Mouse (Mus musculus) stomach, postnatal 0 days (tissue): ENCODE data around the gene Clec5a. TPM values are rescaled to one million over a fixed set of nuclear protein-coding genes. Genes with fewer than 3 reads are reported as not detected.
"Not testable (repeated sequence)": the region's sequence is repeated elsewhere in the genome, so short reads cannot be mapped to it uniquely, and the experiment has no call there.

Source experiments
- ATAC-seq: fragments of 200-750 bp; cut with Nextera tagmentation; 2 replicates; pipeline ENCODE4 v1.8.0; 2017; ENCODE audit not compliant: low FRiP score, low TSS enrichment
- DNase-seq: peaks from one replicate; pipeline ENCODE4 v3.0.0-alpha.2; 2016; ENCODE audit warnings: low spot score
- H3K27ac ChIP-seq: fragments of 300-500 bp; sonication (generic); replicated peaks from 2 replicates; pipeline ENCODE4 v1.5.1; 2014; ENCODE audit warnings: mild to moderate bottlenecking, control low read depth
- H3K27me3 ChIP-seq: fragments of 300-500 bp; sonication (generic); 2 replicates; pipeline ENCODE4 v1.6.1; 2014; ENCODE audit warnings: low read length; ENCODE audit not compliant: control insufficient read depth, insufficient read depth
- H3K36me3 ChIP-seq: fragments of 300-500 bp; sonication (generic); 2 replicates; pipeline ENCODE4 v1.6.1; 2014; ENCODE audit warnings: low read length, mixed read lengths; ENCODE audit not compliant: control insufficient read depth, insufficient read depth
- H3K4me1 ChIP-seq: fragments of 300-500 bp; sonication (generic); replicated peaks from 2 replicates; pipeline ENCODE4 v1.6.1; 2014; ENCODE audit warnings: antibody characterized with exemption; ENCODE audit not compliant: control insufficient read depth, insufficient read depth
- H3K4me2 ChIP-seq: fragments of 300-500 bp; sonication (generic); replicated peaks from 2 replicates; pipeline ENCODE4 v1.6.1; 2014; ENCODE audit warnings: low read depth, mild to moderate bottlenecking, control low read depth, moderate library complexity
- H3K4me3 ChIP-seq: fragments of 300-500 bp; sonication (generic); 2 replicates; pipeline ENCODE4 v1.5.1; 2014; ENCODE audit warnings: low read depth, low read length, control low read depth
- H3K9ac ChIP-seq: fragments of 300-500 bp; sonication (generic); 2 replicates; pipeline ENCODE4 v1.6.1; 2014; ENCODE audit warnings: mild to moderate bottlenecking, low read length, control low read depth, mixed read lengths
- H3K9me3 ChIP-seq: fragments of 300-500 bp; sonication (generic); 2 replicates; pipeline ENCODE4 v1.6.1; 2016; ENCODE audit warnings: low read length; ENCODE audit not compliant: control insufficient read depth
- CTCF ChIP-seq: IDR thresholded peaks from 2 replicates; pipeline ENCODE4 v1.5.1; 2016; ENCODE audit warnings: antibody characterized with exemption, low read depth, mild to moderate bottlenecking, moderate library complexity
- EP300 ChIP-seq: optimal IDR thresholded peaks from 2 replicates; pipeline ENCODE3; 2016; ENCODE audit warnings: antibody characterized with exemption
- WGBS: fragments of 180-500 bp; shearing (Covaris S2); extraction: QIAGEN DNeasy Blood & Tissue Kit; methylation state at CpG from one replicate; pipeline ENCODE4 v1.1.7; 2014; 5-methylcytosine and 5-hydroxymethylcytosine counted together
- polyA plus RNA-seq: library from polyadenylated mRNA; unstranded; fragments of >200 nt; fragmentation: Nextera tagmentation; extraction: Ambion mirVana; gene quantifications from 2 replicates; pipeline ENCODE4 v1.2.1, GENCODE M21; 2015

Clec5a gene
- polyA plus RNA-seq, 1 experiment from 2014 or later = 1.2 TPM

GRCm38 (mm10) chr6:40610244-40610643 lies 24.6 kb upstream of the Clec5a start:
- 66% methylated on average over 8 of the region's 8 CpGs for WGBS
- H3K9ac ChIP-seq = no peak overlapping the region
- no peak for DNase-seq
- H3K9me3 ChIP-seq = no peaks in the 10 kb centered on the region
- H3K4me3 ChIP-seq = no peak overlapping the region
- TF ChIP-seq EP300 (no peak), CTCF (no peak)
- no peaks in the 10 kb centered on the region for H3K27me3 ChIP-seq
- H3K4me2 ChIP-seq = no peak overlapping the region
- H3K4me1 ChIP-seq = no peaks in the 10 kb centered on the region
- H3K27ac ChIP-seq = no peak overlapping the region
- no peak for ATAC-seq
- H3K36me3 ChIP-seq = no peaks in the 10 kb centered on the region

DNA sequence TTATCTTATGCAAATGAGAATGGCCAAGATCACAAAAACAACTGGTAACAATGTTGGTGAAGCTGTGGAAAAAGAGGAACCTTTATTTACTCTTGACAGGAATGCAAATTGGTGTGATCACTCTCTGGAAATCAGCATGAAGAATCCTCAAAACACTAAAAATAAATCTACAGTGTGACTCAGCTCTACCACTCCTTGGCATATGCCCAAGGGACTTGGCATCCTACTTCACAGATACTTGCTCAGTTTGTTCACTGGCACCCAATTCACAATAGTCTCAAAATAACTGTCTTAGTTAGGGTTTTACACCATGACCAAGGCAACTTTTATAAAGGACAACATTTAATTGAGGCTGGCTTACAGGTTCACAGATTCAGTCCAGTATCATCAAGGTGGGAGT lies 21.8 kb upstream of the Clec5a start:
- no peaks in the 10 kb centered on the region for H3K4me1 ChIP-seq
- no peak for ATAC-seq
- no peak overlapping the region for H3K4me2 ChIP-seq
- H3K27ac ChIP-seq = no peak overlapping the region
- no peaks in the 10 kb centered on the region for H3K27me3 ChIP-seq
- TF ChIP-seq CTCF (no peak), EP300 (no peak)
- H3K9ac ChIP-seq = no peak overlapping the region
- H3K9me3 ChIP-seq = no peaks in the 10 kb centered on the region
- H3K4me3 ChIP-seq = no peak overlapping the region
- no peak for DNase-seq
- no peaks in the 10 kb centered on the region for H3K36me3 ChIP-seq

GRCm38 (mm10) chr6:40598546-40598945 lies 12.9 kb upstream of the Clec5a start:
- not testable (repeated sequence) for DNase-seq, H3K9me3 ChIP-seq, H3K9ac ChIP-seq, ATAC-seq, H3K4me2 ChIP-seq, H3K4me3 ChIP-seq, H3K4me1 ChIP-seq, H3K27ac ChIP-seq, H3K36me3 ChIP-seq, H3K27me3 ChIP-seq
- 38% methylated on average over 4 of the region's 4 CpGs for WGBS

- ATAC-seq = no peak
- TF ChIP-seq CTCF = no peak
- TF ChIP-seq EP300 = no peak
- Histone ChIP-seq H3K9ac (no peak overlapping the region), H3K36me3 (no peaks in the 10 kb centered on the region), H3K4me1 (no peaks in the 10 kb centered on the region), H3K27ac (no peak overlapping the region), H3K27me3 (no peaks in the 10 kb centered on the region), H3K4me3 (no peak overlapping the region), H3K9me3 (no peaks in the 10 kb centered on the region), H3K4me2 (no peak overlapping the region)
- no peak for DNase-seq
- 63% methylated on average over 3 of the region's 3 CpGs for WGBS
Measured at GRCm38 (mm10) chr6:40594804-40595550, 9.4 kb upstream of the Clec5a start.

- no peaks in the 10 kb centered on the region for H3K27me3 ChIP-seq
- H3K27ac ChIP-seq = no peak overlapping the region
- H3K36me3 ChIP-seq = no peaks in the 10 kb centered on the region
- no peaks in the 10 kb centered on the region for H3K9me3 ChIP-seq
- H3K4me3 ChIP-seq = no peak overlapping the region
- WGBS = 95% methylated on average over 2 of the region's 2 CpGs
- DNase-seq (no peak), ATAC-seq (no peak)
- H3K9ac ChIP-seq = no peak overlapping the region
- no peaks in the 10 kb centered on the region for H3K4me1 ChIP-seq
- no peak overlapping the region for H3K4me2 ChIP-seq
- no peak for TF ChIP-seq EP300
- TF ChIP-seq CTCF = no peak
Measured at GRCm38 (mm10) chr6:40588346-40588745, 2.7 kb upstream of the Clec5a start.

DNA sequence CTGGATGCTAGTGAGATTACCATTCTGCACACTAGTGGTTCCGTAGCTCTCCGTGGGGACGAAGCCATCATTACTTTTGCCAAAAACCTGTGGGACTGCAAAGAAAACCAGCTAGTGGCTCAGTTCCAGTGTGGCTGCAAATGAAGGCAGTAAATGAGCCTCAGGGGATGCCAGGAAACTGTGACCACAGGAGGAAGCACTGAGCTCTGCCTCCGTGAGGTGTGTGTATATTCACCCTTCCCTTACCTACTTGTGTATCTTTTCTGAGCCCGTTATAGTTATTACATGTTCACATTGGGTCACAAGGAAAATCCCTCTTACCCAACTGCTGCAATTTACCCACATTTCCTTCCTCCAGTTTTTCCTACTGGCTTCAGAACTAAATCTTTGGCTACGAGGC lies 1.3 kb downstream of the Clec5a start:
- no peak for DNase-seq
- ATAC-seq = no peak
- no peak overlapping the region for H3K4me2 ChIP-seq
- no peaks in the 10 kb centered on the region for H3K4me1 ChIP-seq
- TF ChIP-seq CTCF = no peak
- TF ChIP-seq EP300 = no peak
- no peak overlapping the region for H3K4me3 ChIP-seq
- H3K9ac ChIP-seq = no peak overlapping the region
- WGBS = 81% methylated on average over 6 of the region's 6 CpGs
- no peaks in the 10 kb centered on the region for H3K9me3 ChIP-seq
- H3K36me3 ChIP-seq = no peaks in the 10 kb centered on the region
- H3K27me3 ChIP-seq = no peaks in the 10 kb centered on the region
- no peak overlapping the region for H3K27ac ChIP-seq
